Comparison of ENCODE assay signal across 31 mouse cellular contexts in genomic region chr17:6013079-6013478, GRCm38 (mm10).
"Had no signal": no experiment of that assay in that cellular context is flagged by ENCODE, and none has a peak within 500 bp of the region (broad histone marks: within the 10 kb centered on the region; RNA-seq: fewer than 3 reads in every experiment).

No protein-coding gene starts in this region.

- H3K27me3 ChIP-seq: heart, embryonic 12.5 days; hindbrain, embryonic 12.5 days; hindbrain, embryonic 13.5 days; hindbrain, embryonic 15.5 days; intestine, embryonic 15.5 days; kidney, embryonic 15.5 days had no signal

- H3K9ac ChIP-seq: heart, embryonic 12.5 days; hindbrain, embryonic 12.5 days; hindbrain, embryonic 13.5 days; hindbrain, embryonic 14.5 days; hindbrain, embryonic 15.5 days; intestine, embryonic 15.5 days; kidney, embryonic 15.5 days had no signal

- H3K27ac ChIP-seq: hindbrain, embryonic 10.5 days; hindbrain, embryonic 12.5 days; hindbrain, embryonic 13.5 days; hindbrain, embryonic 14.5 days; hindbrain, embryonic 15.5 days; hindbrain, postnatal 0 days; intestine, embryonic 15.5 days; kidney, embryonic 15.5 days; kidney, postnatal 0 days; layer of hippocampus, adult 2 months; left cerebral cortex, adult 2 months had no signal

- H3K9me3 ChIP-seq: heart, embryonic 12.5 days; hindbrain, embryonic 10.5 days; hindbrain, embryonic 12.5 days; hindbrain, embryonic 13.5 days; hindbrain, embryonic 15.5 days; intestine, embryonic 15.5 days; kidney, embryonic 15.5 days had no signal

- DNase-seq: heart, postnatal 36 days; heart, postnatal 4 days; kidney, adult 11 months; kidney, adult 18-20 months; kidney, adult 2 months; kidney, adult 8-10 months; kidney, adult 9 months; kidney, postnatal 10 days; kidney, postnatal 14 days; kidney, postnatal 25 days; kidney, postnatal 36 days; kidney, postnatal 4 days; layer of hippocampus, adult 9-11 months; layer of hippocampus, postnatal 36 days had no signal

- H3K36me3 ChIP-seq: hindbrain, embryonic 10.5 days; hindbrain, embryonic 12.5 days; hindbrain, embryonic 13.5 days; hindbrain, embryonic 15.5 days; intestine, embryonic 15.5 days had no signal

- H3K4me3 ChIP-seq: heart, embryonic 12.5 days; hindbrain, embryonic 10.5 days; hindbrain, embryonic 12.5 days; hindbrain, embryonic 13.5 days; hindbrain, embryonic 15.5 days; intestine, embryonic 15.5 days; kidney, embryonic 15.5 days; layer of hippocampus, adult 2 months; left cerebral cortex, adult 2 months had no signal

- ATAC-seq: hindbrain, embryonic 16.5 days; hindbrain, postnatal 0 days; inflammation-experienced regulatory T-cells, adult 6 months; intestine, embryonic 15.5 days; intestine, embryonic 16.5 days; intestine, postnatal 0 days had no signal

- H3K4me1 ChIP-seq: hindbrain, embryonic 12.5 days; hindbrain, embryonic 15.5 days had no signal

- H3K4me2 ChIP-seq: heart, embryonic 11.5 days; heart, embryonic 12.5 days; hindbrain, embryonic 12.5 days; hindbrain, embryonic 13.5 days; hindbrain, embryonic 14.5 days; hindbrain, embryonic 15.5 days; intestine, embryonic 15.5 days; kidney, embryonic 15.5 days had no signal
